Mouse (Mus musculus) liver, embryonic 14.5 days (tissue): ENCODE data around the gene Ube3c. TPM values are rescaled to one million over a fixed set of nuclear protein-coding genes. Genes with fewer than 3 reads are reported as not detected.

Experiments
- ATAC-seq: fragments of 200-750 bp; cut with Nextera tagmentation; 2 replicates; pipeline ENCODE4 v1.8.0; 2017; ENCODE audit warnings: moderate number of reproducible peaks, mild to moderate bottlenecking, moderate library complexity; ENCODE audit not compliant: insufficient read depth
- DNase-seq, 3 experiments: peaks; one replicate each; pipeline ENCODE4 v3.0.0-alpha.2; 2012 to 2013; ENCODE audit warnings: low read depth in 3 of 3, low spot score in 3 of 3
- H3K27ac ChIP-seq: fragments of 300-500 bp; sonication (generic); 2 replicates; pipeline ENCODE4 v1.5.1; 2014; ENCODE audit warnings: moderate library complexity, mild to moderate bottlenecking, control low read depth, inconsistent platforms
- H3K27me3 ChIP-seq: fragments of 300-500 bp; sonication (generic); 2 replicates; pipeline ENCODE4 v1.6.1; 2014; ENCODE audit warnings: mild to moderate bottlenecking, low read length, moderate library complexity; ENCODE audit not compliant: control insufficient read depth, insufficient read depth
- H3K36me3 ChIP-seq: fragments of 300-500 bp; sonication (generic); replicated peaks from 2 replicates; pipeline ENCODE4 v1.6.1; 2014; ENCODE audit warnings: low read depth; ENCODE audit not compliant: control insufficient read depth, insufficient read depth
- H3K4me1 ChIP-seq, 2 experiments: fragments of 200-500 bp in 1 of 2; fragments of 300-500 bp in 1 of 2; sonication (generic) in 1 of 2; replicated peaks; 2 replicates each; pipeline ENCODE4 v1.6.1; 2012 to 2014; ENCODE audit warnings: antibody characterized with exemption in 1 of 2, inconsistent platforms in 1 of 2, low read length in 1 of 2; ENCODE audit not compliant: control insufficient read depth in 2 of 2, insufficient read depth in 2 of 2
- H3K4me2 ChIP-seq: fragments of 300-500 bp; sonication (generic); 2 replicates; pipeline ENCODE4 v1.6.1; 2014; ENCODE audit warnings: low read depth, mild to moderate bottlenecking, control low read depth, moderate library complexity
- H3K4me3 ChIP-seq, 2 experiments: fragments of 200-500 bp in 1 of 2; fragments of 300-500 bp in 1 of 2; sonication (generic) in 1 of 2; 2 replicates each; pipeline ENCODE4 v1.5.1; 2012 to 2014; ENCODE audit warnings: low read depth in 2 of 2, low read length in 2 of 2, mild to moderate bottlenecking in 2 of 2, control low read depth in 1 of 2, inconsistent platforms in 1 of 2, moderate library complexity in 1 of 2; ENCODE audit not compliant: insufficient read depth in 1 of 2
- H3K9ac ChIP-seq: fragments of 300-500 bp; sonication (generic); replicated peaks from 2 replicates; pipeline ENCODE4 v1.6.1; 2014; ENCODE audit warnings: mild to moderate bottlenecking, control low read depth, moderate library complexity
- H3K9me3 ChIP-seq: fragments of 300-500 bp; sonication (generic); 2 replicates; pipeline ENCODE4 v1.6.1; 2016; ENCODE audit warnings: low read length, mixed read lengths; ENCODE audit not compliant: control insufficient read depth
- CTCF ChIP-seq: IDR thresholded peaks from 2 replicates; pipeline ENCODE4 v1.5.1; 2016; ENCODE audit warnings: antibody characterized with exemption, low read depth, control low read depth
- EP300 ChIP-seq: IDR thresholded peaks from 2 replicates; pipeline ENCODE4 v1.6.1; 2016; ENCODE audit warnings: antibody characterized with exemption, low read depth
- WGBS: fragments of 180-500 bp; shearing (Covaris S2); extraction: QIAGEN DNeasy Blood & Tissue Kit; methylation state at CpG from one replicate; pipeline ENCODE4 v1.1.7; 2014; ENCODE audit not compliant: insufficient replicate concordance; 5-methylcytosine and 5-hydroxymethylcytosine counted together
- polyA plus RNA-seq, 2 experiments: library from polyadenylated mRNA; depleted of rRNA in 1 of 2; stranded (reverse) in 1 of 2; unstranded in 1 of 2; fragments of >200 nt; fragmentation: Nextera tagmentation in 1 of 2; extraction: Ambion mirVana in 1 of 2; gene quantifications; 2 replicates each; pipeline versions ENCODE4 v1.2.1 to v1.2.3; 2012 to 2014

The Ube3c gene
- polyA plus RNA-seq, 2 experiments = 7.8 to 14.3 TPM

- Histone ChIP-seq H3K9me3 (no peaks in the 10 kb centered on the region), H3K4me3 (no peak overlapping the region), H3K36me3 (no peaks in the 10 kb centered on the region), H3K4me1 (no peaks in the 10 kb centered on the region), H3K9ac (no peak overlapping the region), H3K4me2 (no peak overlapping the region), H3K27ac (no peak overlapping the region), H3K27me3 (no peaks in the 10 kb centered on the region)
- TF ChIP-seq CTCF (no peak), EP300 (no peak)
- 66% methylated on average over 4 of the region's 4 CpGs for WGBS
- ATAC-seq (no peak), DNase-seq (no peak)
Measured at GRCm38 (mm10) chr5:29698493-29698892, 129.5 kb downstream of the Ube3c start.

DNA sequence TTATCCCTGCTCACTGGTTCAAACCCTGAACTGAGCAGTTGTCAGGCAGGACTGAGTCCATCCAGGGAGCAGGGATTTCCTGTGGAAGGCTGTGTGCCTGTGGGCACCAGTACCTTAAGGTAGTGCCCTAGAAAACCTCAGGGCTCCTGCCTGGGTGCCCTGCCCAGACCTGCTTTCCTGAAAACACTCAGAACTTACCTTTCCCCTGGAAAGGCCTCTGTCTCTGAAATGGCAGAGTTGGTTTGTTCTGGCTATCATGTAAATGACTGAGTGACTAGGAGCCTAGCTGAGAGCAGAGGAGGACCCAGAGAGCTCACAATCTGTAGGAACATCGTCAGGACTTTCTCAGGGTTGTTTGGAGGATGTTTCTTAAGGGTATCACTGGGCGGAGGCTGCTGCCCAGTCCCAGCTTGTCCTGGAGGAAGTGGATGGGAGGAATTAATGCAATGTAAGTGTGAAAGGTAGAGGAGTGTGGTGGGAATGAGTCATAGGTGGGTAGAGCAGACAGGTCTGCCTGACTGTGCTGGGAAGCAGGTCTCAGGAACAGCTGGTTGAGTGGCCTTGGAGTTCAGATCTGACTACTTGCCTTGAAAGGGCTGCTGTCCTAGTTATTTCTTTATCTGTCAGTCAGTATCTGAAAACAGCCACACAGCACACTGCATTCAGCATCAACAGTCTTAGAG is 130.6 kb downstream of the Ube3c start:
- Histone ChIP-seq H3K9me3 (no peaks in the 10 kb centered on the region), H3K27ac (no peak overlapping the region), H3K9ac (no peak overlapping the region), H3K4me3 (no peak overlapping the region), H3K4me1 (no peaks in the 10 kb centered on the region), H3K27me3 (no peaks in the 10 kb centered on the region), H3K4me2 (no peak overlapping the region), H3K36me3 (no peaks in the 10 kb centered on the region)
- WGBS = 48% methylated on average over 2 of the region's 2 CpGs
- no peak for DNase-seq
- TF ChIP-seq CTCF = no peak
- TF ChIP-seq EP300 = no peak
- no peak for ATAC-seq

DNA sequence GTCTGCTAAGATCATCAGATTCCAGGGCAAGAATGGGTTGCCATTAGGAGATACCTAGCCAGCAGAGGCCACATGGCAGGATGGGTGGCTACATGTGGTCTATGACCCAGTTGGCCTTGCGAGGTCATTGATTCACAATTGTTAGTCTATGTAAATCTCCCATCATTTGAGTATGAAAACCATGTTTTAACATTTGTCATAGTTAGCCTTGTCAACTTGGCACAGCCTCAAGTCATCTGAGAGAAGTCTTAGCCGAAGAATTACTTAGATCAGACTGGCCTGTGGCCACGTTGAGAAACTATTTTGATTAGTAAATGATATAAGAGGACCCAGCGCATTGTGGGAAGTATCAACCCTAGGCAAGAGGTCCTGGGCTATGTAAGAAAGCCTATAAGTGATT is 138.2 kb downstream of the Ube3c start:
- Histone ChIP-seq H3K27me3 (no peaks in the 10 kb centered on the region), H3K27ac (no peak overlapping the region), H3K36me3 (no peaks in the 10 kb centered on the region), H3K4me2 (no peak overlapping the region), H3K9me3 (no peaks in the 10 kb centered on the region), H3K9ac (no peak overlapping the region), H3K4me3 (no peak overlapping the region), H3K4me1 (no peaks in the 10 kb centered on the region)
- TF ChIP-seq CTCF (no peak), EP300 (no peak)
- ATAC-seq (no peak), DNase-seq (no peak)
- WGBS = 66% methylated on average over 4 of the region's 4 CpGs

GRCm38 (mm10) chr5:29708258-29708657 is 139.2 kb downstream of the Ube3c start:
- H3K9ac ChIP-seq = no peak overlapping the region
- H3K36me3 ChIP-seq = no peaks in the 10 kb centered on the region
- no peaks in the 10 kb centered on the region for H3K27me3 ChIP-seq
- no peak overlapping the region for H3K4me2 ChIP-seq
- DNase-seq (no peak), ATAC-seq (no peak)
- no peaks in the 10 kb centered on the region for H3K4me1 ChIP-seq
- no peak overlapping the region for H3K4me3 ChIP-seq
- TF ChIP-seq CTCF = no peak
- TF ChIP-seq EP300 = no peak
- WGBS = 32% methylated on average over 5 of the region's 5 CpGs
- H3K9me3 ChIP-seq = no peaks in the 10 kb centered on the region
- H3K27ac ChIP-seq = no peak overlapping the region

- no peak overlapping the region for H3K27ac ChIP-seq
- H3K36me3 ChIP-seq = no peaks in the 10 kb centered on the region
- no peak overlapping the region for H3K4me2 ChIP-seq
- H3K4me1 ChIP-seq = no peaks in the 10 kb centered on the region
- H3K9me3 ChIP-seq = no peaks in the 10 kb centered on the region
- DNase-seq (no peak), ATAC-seq (no peak)
- no peak overlapping the region for H3K4me3 ChIP-seq
- no peak overlapping the region for H3K9ac ChIP-seq
- TF ChIP-seq EP300 (no peak), CTCF (no peak)
- no peaks in the 10 kb centered on the region for H3K27me3 ChIP-seq
Measured at GRCm38 (mm10) chr5:29711631-29712030, 142.6 kb downstream of the Ube3c start.
